Mouse (Mus musculus) thymus, adult 2 months (tissue): ENCODE results near the gene Nr4a2.

Experiments
- CTCF ChIP-seq: fragments of 200-500 bp; IDR thresholded peaks from 2 replicates; pipeline ENCODE4 v1.5.1; 2012; ENCODE audit warnings: mild to moderate bottlenecking, control low read depth, low read length, moderate library complexity, borderline replicate concordance; ENCODE audit not compliant: control insufficient read depth, poor library complexity, insufficient read depth; ENCODE audit errors: extremely low read depth
- POLR2A ChIP-seq: fragments of 200-500 bp; IDR thresholded peaks from 2 replicates; pipeline ENCODE4 v1.6.1; 2012; ENCODE audit warnings: mild to moderate bottlenecking, low read length, control low read depth, moderate library complexity; ENCODE audit not compliant: control insufficient read depth, poor library complexity, insufficient read depth; ENCODE audit errors: extremely low read depth

- TF ChIP-seq POLR2A (no peak), CTCF (no peak)
These were observed 10.4 kb downstream of the Nr4a2 start for GRCm38 (mm10) chr2:57113431-57113830.
